Mouse (Mus musculus) olfactory bulb, adult 2 months (tissue): ENCODE results near the gene Kcnip4. TPM values are rescaled to one million over a fixed set of nuclear protein-coding genes. Genes with fewer than 3 reads are reported as not detected.

Experiments
- H3K27ac ChIP-seq: fragments of 200-500 bp; 2 replicates; pipeline ENCODE4 v1.5.1; 2012; ENCODE audit warnings: low read depth, low read length; ENCODE audit not compliant: insufficient read depth
- H3K4me1 ChIP-seq: fragments of 200-500 bp; 2 replicates; pipeline ENCODE4 v1.6.1; 2012; ENCODE audit warnings: low read length; ENCODE audit not compliant: control insufficient read depth, insufficient read depth
- H3K4me3 ChIP-seq: fragments of 200-500 bp; 2 replicates; pipeline ENCODE4 v1.5.1; 2012; ENCODE audit warnings: mild to moderate bottlenecking, low read depth, low read length, moderate library complexity; ENCODE audit not compliant: insufficient read depth
- CTCF ChIP-seq: fragments of 200-500 bp; IDR thresholded peaks from 2 replicates; pipeline ENCODE4 v1.5.1; 2012; ENCODE audit warnings: low read depth, mild to moderate bottlenecking, low read length, moderate library complexity; ENCODE audit not compliant: insufficient read depth
- POLR2A ChIP-seq: fragments of 200-500 bp; IDR thresholded peaks from 2 replicates; pipeline ENCODE4 v1.6.1; 2012; ENCODE audit warnings: mild to moderate bottlenecking, low read depth, low read length, moderate library complexity; ENCODE audit not compliant: insufficient read depth
- WGBS: fragments of 180-500 bp; shearing (Covaris S2); methylation state at CpG from one replicate; pipeline ENCODE4 v1.1.7; 2018; 5-methylcytosine and 5-hydroxymethylcytosine counted together
- polyA plus RNA-seq: library from polyadenylated mRNA; stranded (reverse); fragments of >200 nt; gene quantifications from 2 replicates; pipeline ENCODE4 v1.2.4, GENCODE M21; 2012; ENCODE audit warnings: low replicate concordance; ENCODE audit not compliant: missing spikeins, insufficient read depth, insufficient read length

Gene Kcnip4
- polyA plus RNA-seq, 1 experiment = not detected

GRCm38 (mm10) chr5:49487270-49487669, 37.4 kb downstream of the Kcnip4 start:
- TF ChIP-seq POLR2A (no peak), CTCF (no peak)
- Histone ChIP-seq H3K4me3 (no peak overlapping the region), H3K4me1 (no peaks in the 10 kb centered on the region), H3K27ac (no peak overlapping the region)
- WGBS = 77% methylated on average over 2 of the region's 2 CpGs

DNA sequence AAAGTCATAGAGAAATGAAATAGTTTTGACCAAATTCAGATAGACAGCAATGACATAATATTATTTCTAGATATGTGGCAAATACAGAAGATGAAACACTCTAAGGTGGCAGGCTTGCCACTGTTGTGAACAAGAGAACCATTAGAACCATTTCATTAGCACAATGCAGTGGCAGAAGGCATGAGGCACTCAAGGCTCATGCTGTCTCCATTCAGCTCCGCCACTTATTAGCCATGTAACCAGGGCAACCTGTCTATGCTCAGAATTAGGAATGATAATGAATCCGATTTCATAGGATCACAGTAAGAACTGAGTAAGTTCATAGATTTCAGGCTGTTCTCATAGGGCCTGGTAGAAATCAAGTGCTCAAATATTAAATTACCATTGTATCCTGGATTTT, 54.0 kb downstream of the Kcnip4 start:
- no peak overlapping the region for H3K4me3 ChIP-seq
- 52% methylated on average over 2 of the region's 2 CpGs for WGBS
- TF ChIP-seq POLR2A (no peak), CTCF (no peak)
- no peaks in the 10 kb centered on the region for H3K4me1 ChIP-seq
- H3K27ac ChIP-seq = no peak overlapping the region

- TF ChIP-seq POLR2A = no peak
- TF ChIP-seq CTCF = no peak
- no peaks in the 10 kb centered on the region for H3K4me1 ChIP-seq
- no peak overlapping the region for H3K4me3 ChIP-seq
- WGBS = 39% methylated on average over 6 of the region's 6 CpGs
- H3K27ac ChIP-seq = no peak overlapping the region
Measured at GRCm38 (mm10) chr5:49460643-49461276, 63.9 kb downstream of the Kcnip4 start.

GRCm38 (mm10) chr5:49453100-49453499, 71.6 kb downstream of the Kcnip4 start:
- no peaks in the 10 kb centered on the region for H3K4me1 ChIP-seq
- 88% methylated on average over 3 of the region's 3 CpGs for WGBS
- H3K27ac ChIP-seq = no peak overlapping the region

DNA sequence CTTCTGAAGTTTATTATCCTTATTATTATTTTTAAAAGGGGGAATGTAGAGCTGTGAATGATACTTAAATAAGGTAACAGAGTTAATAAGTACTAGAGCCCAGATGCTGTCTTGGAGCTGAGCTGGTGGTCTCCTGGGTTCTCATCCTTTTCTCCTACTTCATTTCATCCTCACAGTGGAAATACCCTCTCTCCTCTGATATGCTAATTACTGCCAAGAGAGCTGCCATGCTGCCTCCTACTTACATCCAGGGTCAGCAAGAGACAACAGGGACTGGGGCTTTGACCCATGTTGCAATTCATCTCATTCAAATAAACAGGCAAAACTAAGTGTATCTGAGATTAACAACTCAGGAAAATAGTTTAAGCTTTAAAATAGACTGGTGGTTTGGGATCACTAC, 73.4 kb downstream of the Kcnip4 start:
- no peak overlapping the region for H3K27ac ChIP-seq
- no peaks in the 10 kb centered on the region for H3K4me1 ChIP-seq
- TF ChIP-seq CTCF = no peak
- TF ChIP-seq POLR2A = no peak
- H3K4me3 ChIP-seq = no peak overlapping the region

More at GRCm38 (mm10) chr5:49453100-49453499, 71.6 kb downstream of the Kcnip4 start:
- H3K4me3 ChIP-seq = no peak overlapping the region
- no peak for TF ChIP-seq POLR2A
- no peak for TF ChIP-seq CTCF

GRCm38 (mm10) chr5:49450876-49451275, 73.8 kb downstream of the Kcnip4 start:
- no peak overlapping the region for H3K27ac ChIP-seq
- H3K4me3 ChIP-seq = no peak overlapping the region
- WGBS = 66% methylated on average over 3 of the region's 3 CpGs
- no peaks in the 10 kb centered on the region for H3K4me1 ChIP-seq
- TF ChIP-seq CTCF (no peak), POLR2A (no peak)

- no peak overlapping the region for H3K27ac ChIP-seq
- WGBS = 60% methylated on average over 2 of the region's 2 CpGs
- no peak for TF ChIP-seq POLR2A
- no peak for TF ChIP-seq CTCF
- no peaks in the 10 kb centered on the region for H3K4me1 ChIP-seq
- no peak overlapping the region for H3K4me3 ChIP-seq
Measured at GRCm38 (mm10) chr5:49437236-49437635, 87.5 kb downstream of the Kcnip4 start.

- Histone ChIP-seq H3K4me3 (no peak overlapping the region), H3K4me1 (no peaks in the 10 kb centered on the region), H3K27ac (no peak overlapping the region)
- TF ChIP-seq POLR2A = no peak
- no peak for TF ChIP-seq CTCF
Measured at GRCm38 (mm10) chr5:49427689-49428088, 97.0 kb downstream of the Kcnip4 start.

- TF ChIP-seq POLR2A (no peak), CTCF (no peak)
- H3K4me1 ChIP-seq = no peaks in the 10 kb centered on the region
- H3K4me3 ChIP-seq = no peak overlapping the region
- no peak overlapping the region for H3K27ac ChIP-seq
Measured at GRCm38 (mm10) chr5:49419707-49420106, 105.0 kb downstream of the Kcnip4 start.

DNA sequence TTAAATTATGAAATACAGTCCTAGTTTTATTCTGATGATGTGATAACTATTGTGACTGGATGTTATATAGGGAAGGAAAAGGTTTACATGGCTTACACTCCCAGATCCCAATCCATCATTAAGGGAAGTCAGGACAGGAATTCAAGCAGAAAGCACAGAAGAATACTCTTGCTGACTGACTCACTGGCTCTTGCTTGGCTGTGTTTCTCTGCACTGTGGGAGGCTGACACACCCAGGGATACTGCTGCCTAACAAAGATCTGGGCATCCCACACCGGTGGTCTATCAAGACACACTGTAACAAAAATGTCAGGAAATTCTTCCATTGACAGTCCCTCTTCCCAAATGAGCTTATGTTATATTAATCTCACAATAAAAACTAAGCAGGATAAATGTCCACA, 116.4 kb downstream of the Kcnip4 start:
- 64% methylated on average over 1 of the region's 1 CpGs for WGBS
- no peaks in the 10 kb centered on the region for H3K4me1 ChIP-seq
- H3K27ac ChIP-seq = no peak overlapping the region
- no peak overlapping the region for H3K4me3 ChIP-seq
- TF ChIP-seq POLR2A (no peak), CTCF (no peak)
